Mouse (Mus musculus) macrophage (primary cell): Measurements from ENCODE around the gene Gm3164. TPM values are rescaled to one million over a fixed set of nuclear protein-coding genes. Genes with fewer than 3 reads are reported as not detected.
"Not testable (repeated sequence)": the region's sequence is repeated elsewhere in the genome, so short reads cannot be mapped to it uniquely, and the experiment has no call there.

Experiments used
- H3K27ac ChIP-seq: fragments of 350-480 bp; formaldehyde crosslinking; 2 replicates; pipeline ENCODE4 v1.9.0; 2021
- H3K36me3 ChIP-seq: fragments of 350-480 bp; formaldehyde crosslinking; 2 replicates; pipeline ENCODE4 v1.9.0; 2021; ENCODE audit errors: inconsistent target
- H3K4me3 ChIP-seq: fragments of 350-480 bp; formaldehyde crosslinking; 2 replicates; pipeline ENCODE4 v1.9.0; 2021; ENCODE audit errors: inconsistent target
- H3K79me2 ChIP-seq: fragments of 350-480 bp; formaldehyde crosslinking; 2 replicates; pipeline ENCODE4 v1.9.0; 2021; ENCODE audit errors: inconsistent target
- WGBS: methylation state at CpG from one replicate; pipeline ENCODE4 v1.1.7; 2026; ENCODE audit warnings: inconsistent platforms; ENCODE audit not compliant: missing documents; 5-methylcytosine and 5-hydroxymethylcytosine counted together
- polyA plus RNA-seq: library from polyadenylated mRNA; stranded (reverse); fragments of 250-400 nt; gene quantifications from 3 replicates; pipeline ENCODE4 v1.2.4, GENCODE M21; 2018; ENCODE audit warnings: inconsistent platforms
- total RNA-seq, 78 experiments: library from RNA; depleted of rRNA; stranded (reverse); fragments of 250-400 nt; gene quantifications; 1 replicate in 9 of 78; 2 replicates in 24 of 78; 3 replicates in 43 of 78; 4 replicates in 2 of 78; pipeline ENCODE4 v1.2.4; 2018; ENCODE audit warnings: inconsistent platforms in 56 of 78

Gm3164 gene
- total RNA-seq (2018; cell fraction: chromatin; rRNA removed): not detected
- not detected for total RNA-seq (2018; cell fraction: cytosol; rRNA removed)
- total RNA-seq (2018; cell fraction: nucleus; rRNA removed): not detected
- not detected in 3 replicates for polyA plus RNA-seq

- not testable (repeated sequence) for H3K79me2 ChIP-seq, H3K4me3 ChIP-seq, H3K36me3 ChIP-seq, H3K27ac ChIP-seq
- 9% methylated on average over 35 of the region's 59 CpGs for WGBS
These were observed at the start of gene Gm3164 for GRCm38 (mm10) chr14:4414965-4415835. TSS of gene Gm3164 (plus strand) at chr14:4415448.

GRCm38 (mm10) chr14:4368991-4369390 lies 46.3 kb upstream of the Gm3164 start:
- not testable (repeated sequence) for H3K36me3 ChIP-seq, H3K27ac ChIP-seq, H3K79me2 ChIP-seq, H3K4me3 ChIP-seq
- WGBS: 100% methylated on average over 1 of the region's 3 CpGs

GRCm38 (mm10) chr14:4369691-4370090 lies 45.6 kb upstream of the Gm3164 start:
- not testable (repeated sequence) for H3K4me3 ChIP-seq, H3K36me3 ChIP-seq, H3K79me2 ChIP-seq, H3K27ac ChIP-seq
- WGBS: 60% methylated on average over 2 of the region's 3 CpGs

- not testable (repeated sequence) for H3K27ac ChIP-seq, H3K79me2 ChIP-seq, H3K4me3 ChIP-seq, H3K36me3 ChIP-seq
These were observed 37.4 kb upstream of the Gm3164 start for GRCm38 (mm10) chr14:4377871-4378270.

- H3K36me3 ChIP-seq, H3K79me2 ChIP-seq, H3K27ac ChIP-seq, H3K4me3 ChIP-seq: not testable (repeated sequence)
These were observed 29.6 kb upstream of the Gm3164 start for GRCm38 (mm10) chr14:4385606-4386005.

GRCm38 (mm10) chr14:4392841-4393530 lies 22.3 kb upstream of the Gm3164 start:
- WGBS: no CpG with 5 or more reads among the region's 6 CpGs
- H3K79me2 ChIP-seq, H3K36me3 ChIP-seq, H3K27ac ChIP-seq, H3K4me3 ChIP-seq: not testable (repeated sequence)

GRCm38 (mm10) chr14:4397226-4397625 lies 18.0 kb upstream of the Gm3164 start, which contains the start of gene Gm3159:
TSS of gene Gm3159 (plus strand) at chr14:4397526.
- H3K27ac ChIP-seq, H3K79me2 ChIP-seq, H3K36me3 ChIP-seq, H3K4me3 ChIP-seq: not testable (repeated sequence)
- WGBS: no CpG with 5 or more reads among the region's 3 CpGs

GRCm38 (mm10) chr14:4398624-4399023 lies 16.6 kb upstream of the Gm3164 start:
- H3K36me3 ChIP-seq, H3K27ac ChIP-seq: not testable (repeated sequence)

GRCm38 (mm10) chr14:4400115-4400789 lies 15.0 kb upstream of the Gm3164 start:
- not testable (repeated sequence) for H3K27ac ChIP-seq, H3K36me3 ChIP-seq, H3K79me2 ChIP-seq, H3K4me3 ChIP-seq
- 94% methylated on average over 2 of the region's 5 CpGs for WGBS

More at GRCm38 (mm10) chr14:4398624-4399023, 16.6 kb upstream of the Gm3164 start:
- not testable (repeated sequence) for H3K79me2 ChIP-seq, H3K4me3 ChIP-seq

- H3K27ac ChIP-seq, H3K36me3 ChIP-seq, H3K4me3 ChIP-seq, H3K79me2 ChIP-seq: not testable (repeated sequence)
- WGBS: 80% methylated on average over 1 of the region's 5 CpGs
These were observed 14.0 kb upstream of the Gm3164 start for GRCm38 (mm10) chr14:4401245-4401644.

GRCm38 (mm10) chr14:4403840-4404239 lies 11.4 kb upstream of the Gm3164 start:
- not testable (repeated sequence) for H3K79me2 ChIP-seq, H3K4me3 ChIP-seq, H3K36me3 ChIP-seq, H3K27ac ChIP-seq

- not testable (repeated sequence) for H3K36me3 ChIP-seq, H3K27ac ChIP-seq, H3K79me2 ChIP-seq, H3K4me3 ChIP-seq
- WGBS: no CpG with 5 or more reads among the region's 1 CpGs
These were observed 5.3 kb upstream of the Gm3164 start for GRCm38 (mm10) chr14:4409939-4410338.

GRCm38 (mm10) chr14:4430692-4431091 lies 15.4 kb downstream of the Gm3164 start, which contains the start of gene Gm3173:
TSS of gene Gm3173 (plus strand) at chr14:4430992.
- not testable (repeated sequence) for H3K79me2 ChIP-seq, H3K4me3 ChIP-seq, H3K27ac ChIP-seq, H3K36me3 ChIP-seq

GRCm38 (mm10) chr14:4481445-4481844 lies 66.2 kb downstream of the Gm3164 start, which contains the start of gene Gm3182:
TSS of gene Gm3182 (plus strand) at chr14:4481745.
- not testable (repeated sequence) for H3K36me3 ChIP-seq, H3K27ac ChIP-seq, H3K4me3 ChIP-seq, H3K79me2 ChIP-seq
- no CpG with 5 or more reads among the region's 2 CpGs for WGBS
